Mouse (Mus musculus): ENCODE measurements around the gene AY358078. TPM values are rescaled to one million over a fixed set of nuclear protein-coding genes. Genes with fewer than 3 reads are reported as not detected.
"Not testable (repeated sequence)": the region's sequence is repeated elsewhere in the genome, so short reads cannot be mapped to it uniquely, and the experiment has no call there.

The AY358078 gene
- total RNA-seq, 1 experiment from 2014 or later = not detected

DNA sequence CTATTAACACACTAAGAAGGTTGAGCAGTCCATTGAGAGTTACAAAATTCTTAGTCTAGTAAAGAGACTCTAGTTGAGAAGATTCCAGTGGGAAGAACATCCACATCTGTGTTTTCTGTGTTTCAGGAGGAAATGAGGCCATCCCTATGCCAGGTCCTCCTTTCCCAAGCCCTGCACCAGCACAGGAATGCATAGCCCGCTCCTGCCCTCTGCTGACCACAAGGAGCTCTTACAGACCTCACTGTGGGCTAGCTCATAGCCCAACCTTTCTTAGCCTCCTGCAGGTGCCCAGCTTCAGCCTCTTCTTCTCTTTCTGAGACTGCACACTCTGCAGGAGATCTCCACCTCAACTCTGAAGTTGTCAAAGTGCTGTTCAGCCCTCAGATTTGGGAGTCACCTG is 63.8 kb downstream of the AY358078 start:
- not testable (repeated sequence) for ATAC-seq (ENCODE audit: extremely low read depth, insufficient number of reproducible peaks, low FRiP score, poor library complexity, severe bottlenecking)

DNA sequence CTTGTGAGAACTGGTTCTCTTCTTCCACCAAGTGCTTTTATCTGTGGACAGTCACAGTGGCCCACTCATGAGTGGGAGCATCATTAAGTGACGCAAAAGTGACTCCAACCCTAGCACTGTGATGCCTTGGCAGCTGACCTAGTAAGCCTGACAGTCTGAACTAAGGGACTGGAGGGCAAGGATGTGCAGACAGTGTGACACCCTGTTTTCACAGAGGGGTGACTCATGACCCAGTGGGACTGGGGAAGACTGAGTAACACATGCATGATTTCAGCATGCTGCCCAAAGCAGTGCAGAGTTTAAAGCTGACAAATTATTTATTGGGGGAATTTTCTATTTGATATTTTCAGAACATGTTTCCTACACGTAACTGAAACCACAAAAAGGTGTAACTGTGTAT is 70.9 kb downstream of the AY358078 start:
- no peak for ATAC-seq (ENCODE audit: extremely low read depth, insufficient number of reproducible peaks, low FRiP score, poor library complexity, severe bottlenecking)

DNA sequence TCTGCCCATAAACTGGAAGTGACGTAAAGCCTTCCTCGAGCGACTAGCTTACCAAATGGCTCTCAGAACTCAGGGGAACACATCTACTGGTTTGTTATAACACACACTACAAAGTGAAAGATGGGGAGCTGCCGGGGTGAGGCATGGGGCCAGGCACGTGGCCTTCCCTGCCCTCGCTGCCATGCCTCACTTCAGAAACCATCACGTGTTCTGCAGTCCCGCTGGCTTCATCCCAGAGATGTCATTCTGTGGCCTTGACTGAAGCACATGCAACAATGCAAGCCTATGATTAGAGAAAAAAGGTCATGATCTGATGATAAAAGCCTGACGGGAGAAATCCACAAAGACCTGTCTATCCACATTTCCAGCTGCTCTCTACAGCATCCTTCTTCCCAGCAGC is 71.9 kb downstream of the AY358078 start:
- ATAC-seq (ENCODE audit: extremely low read depth, insufficient number of reproducible peaks, low FRiP score, poor library complexity, severe bottlenecking) = no peak

Other genes starting within 250 kb of the AY358078 start
- gene Gm5622, start 247.3 kb upstream of the AY358078 start, total RNA-seq (2017) = not detected in 2 replicates
- gene Gm17175, start 226.0 kb upstream of the AY358078 start, total RNA-seq (2017) = not detected in 2 replicates
- gene Gm17174, start 207.9 kb upstream of the AY358078 start, total RNA-seq (2017) = not detected in 2 replicates
- not detected in 2 replicates for gene Gm17078, start 188.7 kb upstream of the AY358078 start, total RNA-seq (2017)
- not detected in 2 replicates for gene Gm4181, start 164.4 kb upstream of the AY358078 start, total RNA-seq (2017)
- gene Gm17079, start 104.6 kb upstream of the AY358078 start, total RNA-seq (2017) = not detected in 2 replicates
- gene Gm5800, start 82.9 kb upstream of the AY358078 start, total RNA-seq (2017) = not detected in 2 replicates
- gene Ang4, start 26.5 kb upstream of the AY358078 start, total RNA-seq (2017) = not detected in 2 replicates
- gene Ear6, start 53.7 kb downstream of the AY358078 start, total RNA-seq (2017) = not detected in 2 replicates
- gene Mettl17, start 84.8 kb downstream of the AY358078 start, total RNA-seq (2017) = 23.1 and 25.8 TPM in 2 replicates
- 0.37 and 0.58 TPM in 2 replicates for gene Slc39a2, start 92.8 kb downstream of the AY358078 start, total RNA-seq (2017)
- gene Ndrg2, start 114.1 kb downstream of the AY358078 start, total RNA-seq (2017) = 0.74 and 4.7 TPM in 2 replicates
- not detected in 2 replicates for gene Tppp2, start 118.4 kb downstream of the AY358078 start, total RNA-seq (2017)
- not detected in 2 replicates for gene Rnase13, start 122.7 kb downstream of the AY358078 start, total RNA-seq (2017)
- 1.5 TPM in 1 of 2 replicates, not detected in the other for gene Arhgef40, start 184.7 kb downstream of the AY358078 start, total RNA-seq (2017)
- not detected in 2 replicates for gene Tmem253, start 215.6 kb downstream of the AY358078 start, total RNA-seq (2017)
- 5.1 and 5.8 TPM in 2 replicates for gene Zfp219, start 220.7 kb downstream of the AY358078 start, total RNA-seq (2017)
- not detected in 2 replicates for gene Olfr221, start 242.4 kb downstream of the AY358078 start, total RNA-seq (2017)

Data from neutrophil, adult 5-6 weeks (primary cell).